Mouse (Mus musculus): ENCODE measurements at regions not wholly inside any gene's neighbourhood (a gene's known extent, or its start where the extent isn't known, plus 50 kb on each side); places are given as distances from the start of the nearest gene placed in this dataset.

DNA sequence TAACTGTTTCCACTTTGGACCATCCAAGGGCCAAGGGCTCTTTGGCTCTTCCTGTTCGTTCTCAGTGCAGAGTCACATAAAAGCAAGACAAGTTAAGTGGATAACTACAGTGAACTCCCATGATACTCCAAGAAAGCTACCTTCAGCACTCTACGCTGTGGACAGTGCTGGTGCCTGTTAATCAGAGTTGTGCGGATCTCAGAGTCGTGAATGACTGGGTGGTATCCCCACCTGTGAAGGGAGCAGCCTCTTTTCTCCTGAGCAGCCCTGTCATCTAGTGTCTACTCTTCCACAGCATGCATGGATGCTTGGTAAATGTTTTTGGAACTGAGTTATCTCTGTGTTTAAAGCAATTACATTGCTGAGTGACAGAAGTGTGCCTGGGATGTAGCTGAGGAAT is 568.4 kb upstream of the Map3k7 start:
- TF ChIP-seq REST (IDR thresholded peaks at IDR 0.05; ENCODE audit: insufficient read depth, insufficient read length): peak; percentile 76
- TF ChIP-seq MAX (IDR thresholded peaks at IDR 0.05; ENCODE audit: low read depth): no peak
- Histone ChIP-seq H3K4me2 (ENCODE audit: low read depth) (no peak overlapping the region), H3K79me2 (ENCODE audit: control insufficient read depth, insufficient read depth) (no peaks in the 10 kb centered on the region), H3K36me3 (ENCODE audit: control insufficient read depth, insufficient read depth) (no peaks in the 10 kb centered on the region), H3K4me3 (no peak overlapping the region), H3K27me3 (ENCODE audit: control insufficient read depth, insufficient read depth, insufficient read length) (no peaks in the 10 kb centered on the region), H3ac (ENCODE audit: control insufficient read depth, insufficient read length) (no peak overlapping the region)

GRCm38 (mm10) chr4:31403976-31404375 is 559.9 kb upstream of the Map3k7 start:
- H3K36me3 ChIP-seq (ENCODE audit: control insufficient read depth, insufficient read depth): no peaks in the 10 kb centered on the region
- H3K4me2 ChIP-seq (ENCODE audit: low read depth): peak overlapping the region; percentile 78
- no peaks in the 10 kb centered on the region for H3K27me3 ChIP-seq (ENCODE audit: control insufficient read depth, insufficient read depth, insufficient read length)
- no peak overlapping the region for H3ac ChIP-seq (ENCODE audit: control insufficient read depth, insufficient read length)
- no peaks in the 10 kb centered on the region for H3K79me2 ChIP-seq (ENCODE audit: control insufficient read depth, insufficient read depth)
- no peak overlapping the region for H3K4me3 ChIP-seq
- TF ChIP-seq USF1 (IDR thresholded peaks at IDR 0.05; ENCODE audit: low read depth) (no peak), MAX (IDR thresholded peaks at IDR 0.05; ENCODE audit: low read depth) (no peak), REST (IDR thresholded peaks at IDR 0.05; ENCODE audit: insufficient read depth, insufficient read length) (no peak), CEBPB (IDR thresholded peaks at IDR 0.05; ENCODE audit: insufficient read depth, poor library complexity, severe bottlenecking) (no peak), SRF (IDR thresholded peaks at IDR 0.05; ENCODE audit: control insufficient read depth, insufficient read length, low read depth) (no peak), POLR2A (IDR thresholded peaks at IDR 0.05; ENCODE audit: insufficient read length, low read depth) (no peak), MYOD1 (IDR thresholded peaks at IDR 0.05; ENCODE audit: control insufficient read depth in 1 of 3, insufficient read length in 2 of 3, low read depth in 2 of 3) (peak in 2 of 3 experiments; percentile 74 to 84), TCF12 (IDR thresholded peaks at IDR 0.05; ENCODE audit: insufficient read depth, poor library complexity, severe bottlenecking) (peak; percentile 17), MYOG (IDR thresholded peaks at IDR 0.05; ENCODE audit: control insufficient read depth in 1 of 3, insufficient read depth in 1 of 3, insufficient read length in 2 of 3, low read depth in 2 of 3) (peak in 1 of 3 experiments; percentile 64), TCF3 (IDR thresholded peaks at IDR 0.05; ENCODE audit: insufficient read length, low read depth) (no peak), POLR2AphosphoS2 (IDR thresholded peaks at IDR 0.05; ENCODE audit: insufficient read length, low read depth) (no peak), E2F4 (IDR thresholded peaks at IDR 0.05; ENCODE audit: insufficient read depth) (no peak)

- no peak overlapping the region for H3K4me3 ChIP-seq
- peak overlapping the region; percentile 78 for H3K4me2 ChIP-seq (ENCODE audit: low read depth)
- H3K27me3 ChIP-seq (ENCODE audit: control insufficient read depth, insufficient read depth, insufficient read length): no peaks in the 10 kb centered on the region
- no peaks in the 10 kb centered on the region for H3K36me3 ChIP-seq (ENCODE audit: control insufficient read depth, insufficient read depth)
- H3ac ChIP-seq (ENCODE audit: control insufficient read depth, insufficient read length): no peak overlapping the region
- H3K79me2 ChIP-seq (ENCODE audit: control insufficient read depth, insufficient read depth): no peaks in the 10 kb centered on the region
- TF ChIP-seq REST (IDR thresholded peaks at IDR 0.05; ENCODE audit: insufficient read depth, insufficient read length): no peak
- TF ChIP-seq CEBPB (IDR thresholded peaks at IDR 0.05; ENCODE audit: insufficient read depth, poor library complexity, severe bottlenecking): no peak
- no peak for TF ChIP-seq TCF3 (IDR thresholded peaks at IDR 0.05; ENCODE audit: insufficient read length, low read depth)
- no peak for TF ChIP-seq USF1 (IDR thresholded peaks at IDR 0.05; ENCODE audit: low read depth)
- no peak for TF ChIP-seq SRF (IDR thresholded peaks at IDR 0.05; ENCODE audit: control insufficient read depth, insufficient read length, low read depth)
- no peak for TF ChIP-seq MYOD1 (IDR thresholded peaks at IDR 0.05; ENCODE audit: control insufficient read depth in 1 of 3, insufficient read length in 2 of 3, low read depth in 2 of 3)
- TF ChIP-seq POLR2A (IDR thresholded peaks at IDR 0.05; ENCODE audit: insufficient read length, low read depth): no peak
- no peak for TF ChIP-seq MYOG (IDR thresholded peaks at IDR 0.05; ENCODE audit: control insufficient read depth in 1 of 3, insufficient read depth in 1 of 3, insufficient read length in 2 of 3, low read depth in 2 of 3)
- no peak for TF ChIP-seq E2F4 (IDR thresholded peaks at IDR 0.05; ENCODE audit: insufficient read depth)
Measured at GRCm38 (mm10) chr4:31404840-31405714, 558.8 kb upstream of the Map3k7 start.

- Histone ChIP-seq H3K4me3 (no peak overlapping the region), H3K79me2 (ENCODE audit: control insufficient read depth, insufficient read depth) (no peaks in the 10 kb centered on the region), H3K27me3 (ENCODE audit: control insufficient read depth, insufficient read depth, insufficient read length) (no peaks in the 10 kb centered on the region), H3K36me3 (ENCODE audit: control insufficient read depth, insufficient read depth) (no peaks in the 10 kb centered on the region), H3ac (ENCODE audit: control insufficient read depth, insufficient read length) (no peak overlapping the region), H3K4me2 (ENCODE audit: low read depth) (no peak overlapping the region)
- no peak for TF ChIP-seq TCF3 (IDR thresholded peaks at IDR 0.05; ENCODE audit: insufficient read length, low read depth)
- no peak for TF ChIP-seq MYOD1 (IDR thresholded peaks at IDR 0.05; ENCODE audit: control insufficient read depth in 1 of 3, insufficient read length in 2 of 3, low read depth in 2 of 3)
- no peak for TF ChIP-seq CEBPB (IDR thresholded peaks at IDR 0.05; ENCODE audit: insufficient read depth, poor library complexity, severe bottlenecking)
- TF ChIP-seq MAX (IDR thresholded peaks at IDR 0.05; ENCODE audit: low read depth): no peak
- TF ChIP-seq E2F4 (IDR thresholded peaks at IDR 0.05; ENCODE audit: insufficient read depth): no peak
- no peak for TF ChIP-seq USF1 (IDR thresholded peaks at IDR 0.05; ENCODE audit: low read depth)
- TF ChIP-seq REST (IDR thresholded peaks at IDR 0.05; ENCODE audit: insufficient read depth, insufficient read length): no peak
- TF ChIP-seq TCF12 (IDR thresholded peaks at IDR 0.05; ENCODE audit: insufficient read depth, poor library complexity, severe bottlenecking): no peak
- TF ChIP-seq MYOG (IDR thresholded peaks at IDR 0.05; ENCODE audit: control insufficient read depth in 1 of 3, insufficient read depth in 1 of 3, insufficient read length in 2 of 3, low read depth in 2 of 3): no peak
- no peak for TF ChIP-seq POLR2A (IDR thresholded peaks at IDR 0.05; ENCODE audit: insufficient read length, low read depth)
- TF ChIP-seq POLR2AphosphoS2 (IDR thresholded peaks at IDR 0.05; ENCODE audit: insufficient read length, low read depth): no peak
- TF ChIP-seq SRF (IDR thresholded peaks at IDR 0.05; ENCODE audit: control insufficient read depth, insufficient read length, low read depth): no peak
Measured at GRCm38 (mm10) chr4:31410157-31410556, 553.7 kb upstream of the Map3k7 start.
